In the genomic region with DNA sequence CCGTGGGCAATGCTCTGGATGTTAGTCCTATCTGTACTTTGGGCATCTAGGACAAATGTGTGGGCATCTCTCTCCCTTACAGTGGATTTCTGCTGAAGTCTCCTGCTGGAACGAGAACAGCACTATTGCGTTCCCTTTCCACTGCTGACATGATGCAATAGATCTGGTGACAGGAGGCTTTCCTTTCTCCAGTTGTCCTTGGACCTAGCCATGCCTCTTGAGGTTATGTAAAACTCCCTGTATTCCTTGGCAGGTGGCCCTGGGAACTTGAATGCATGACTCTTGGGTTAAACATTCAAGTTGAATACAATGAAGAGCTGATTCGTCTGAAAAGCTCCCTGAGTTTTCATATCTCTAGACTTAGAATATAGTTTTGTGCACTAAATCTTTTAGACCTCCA, we compare ENCODE assay signal across 12 mouse cellular contexts.
DNase-seq lines count a peak whose midpoint lies in the region; ATAC-seq and TF ChIP-seq lines count a peak whose summit lies in the region.
"Had no signal": no experiment of that assay in that cellular context is flagged by ENCODE, and none has a peak within 500 bp of the region (broad histone marks: within the 10 kb centered on the region; RNA-seq: fewer than 3 reads in every experiment).

No protein-coding gene starts in this region.

- no peaks in the 10 kb centered on the region for H3K27me3 ChIP-seq in kidney, embryonic 16.5 days (ENCODE audit: insufficient read depth, low read length)
- no peaks in the 10 kb centered on the region for H3K27me3 ChIP-seq in forebrain, postnatal 0 days (ENCODE audit: insufficient read depth, low read length)

- no peaks in the 10 kb centered on the region for H3K9me3 ChIP-seq in kidney, embryonic 16.5 days (ENCODE audit: low read length)
- no peaks in the 10 kb centered on the region for H3K9me3 ChIP-seq in forebrain, postnatal 0 days (ENCODE audit: low read length)

- no peak overlapping the region for H3K9ac ChIP-seq in kidney, embryonic 16.5 days (replicated peaks; ENCODE audit: low read length)
- no peak overlapping the region for H3K9ac ChIP-seq in forebrain, postnatal 0 days

- no peak overlapping the region for H3K4me2 ChIP-seq in kidney, embryonic 16.5 days (replicated peaks; ENCODE audit: low read depth, low read length)
- no peak overlapping the region for H3K4me2 ChIP-seq in forebrain, postnatal 0 days (ENCODE audit: low read depth)

- no peaks in the 10 kb centered on the region for H3K4me1 ChIP-seq in kidney, embryonic 16.5 days (ENCODE audit: insufficient read depth, low read length)
- H3K4me1 ChIP-seq in forebrain, postnatal 0 days (ENCODE audit: insufficient read depth): no peaks in the 10 kb centered on the region

- DNase-seq in kidney, adult 11 months: peak; percentile 52
- peak; percentile 83 for DNase-seq in adrenal gland, postnatal 14 days
- peak; percentile 14 to 37 for DNase-seq in heart, postnatal 36 days
- peak; percentile 33 to 46 for DNase-seq in lung, postnatal 4 days
- no peak for DNase-seq in forebrain, postnatal 0 days
- DNase-seq in layer of hippocampus, adult 8-10 months (ENCODE audit: low spot score in 2 of 2): no peak
- DNase-seq: cerebellum, adult 8-10 months; left cerebral cortex, postnatal 4 days had no signal

- no peak for TF ChIP-seq CTCF in forebrain, postnatal 0 days (IDR thresholded peaks at IDR 0.05; ENCODE audit: low read depth)

- ATAC-seq in kidney, embryonic 16.5 days (ENCODE audit: low FRiP score, low TSS enrichment): no peak
- no peak for ATAC-seq in forebrain, postnatal 0 days
- ATAC-seq in megakaryocyte, adult 5-6 weeks (ENCODE audit: poor library complexity, severe bottlenecking): no peak

- 72% methylated on average over 4 of the region's 4 CpGs for WGBS in kidney, embryonic 16.5 days
- WGBS in forebrain, postnatal 0 days: 74% methylated on average over 4 of the region's 4 CpGs

- H3K4me3 ChIP-seq in kidney, embryonic 16.5 days (ENCODE audit: low read length): no peak overlapping the region
- H3K4me3 ChIP-seq in forebrain, postnatal 0 days (ENCODE audit: low read depth, low read length): no peak overlapping the region
- H3K4me3 ChIP-seq: erythroblast, embryonic 14.5 days had no signal

- no peak overlapping the region for H3K27ac ChIP-seq in kidney, embryonic 16.5 days (ENCODE audit: low read length)
- no peak overlapping the region for H3K27ac ChIP-seq in forebrain, postnatal 0 days (ENCODE audit: low read depth, low read length)
- H3K27ac ChIP-seq: kidney, postnatal 0 days had no signal

- intact Hi-C loops in heart, postnatal 36 days (cut with DNase I): no loop called here

- no peaks in the 10 kb centered on the region for H3K36me3 ChIP-seq in kidney, embryonic 16.5 days (ENCODE audit: insufficient read depth, low read length)
- no peaks in the 10 kb centered on the region for H3K36me3 ChIP-seq in forebrain, postnatal 0 days (ENCODE audit: insufficient read depth)

Comparison
In these comparisons a context has a peak if more than half of its experiments do, and no peak if none do; other contexts are left out.
1. DNase-seq: peak in kidney, adult 11 months (single experiment), adrenal gland, postnatal 14 days (single experiment), heart, postnatal 36 days (2 of 2) and lung, postnatal 4 days (2 of 2); none in forebrain, postnatal 0 days (single experiment) and layer of hippocampus, adult 8-10 months (0 of 2).